Mouse (Mus musculus): ENCODE data around the gene Tob1. TPM values are rescaled to one million over a fixed set of nuclear protein-coding genes. Genes with fewer than 3 reads are reported as not detected.

Gene Tob1
- polyA plus RNA-seq, 2 experiments, result 7.5 to 8.3 TPM

DNA sequence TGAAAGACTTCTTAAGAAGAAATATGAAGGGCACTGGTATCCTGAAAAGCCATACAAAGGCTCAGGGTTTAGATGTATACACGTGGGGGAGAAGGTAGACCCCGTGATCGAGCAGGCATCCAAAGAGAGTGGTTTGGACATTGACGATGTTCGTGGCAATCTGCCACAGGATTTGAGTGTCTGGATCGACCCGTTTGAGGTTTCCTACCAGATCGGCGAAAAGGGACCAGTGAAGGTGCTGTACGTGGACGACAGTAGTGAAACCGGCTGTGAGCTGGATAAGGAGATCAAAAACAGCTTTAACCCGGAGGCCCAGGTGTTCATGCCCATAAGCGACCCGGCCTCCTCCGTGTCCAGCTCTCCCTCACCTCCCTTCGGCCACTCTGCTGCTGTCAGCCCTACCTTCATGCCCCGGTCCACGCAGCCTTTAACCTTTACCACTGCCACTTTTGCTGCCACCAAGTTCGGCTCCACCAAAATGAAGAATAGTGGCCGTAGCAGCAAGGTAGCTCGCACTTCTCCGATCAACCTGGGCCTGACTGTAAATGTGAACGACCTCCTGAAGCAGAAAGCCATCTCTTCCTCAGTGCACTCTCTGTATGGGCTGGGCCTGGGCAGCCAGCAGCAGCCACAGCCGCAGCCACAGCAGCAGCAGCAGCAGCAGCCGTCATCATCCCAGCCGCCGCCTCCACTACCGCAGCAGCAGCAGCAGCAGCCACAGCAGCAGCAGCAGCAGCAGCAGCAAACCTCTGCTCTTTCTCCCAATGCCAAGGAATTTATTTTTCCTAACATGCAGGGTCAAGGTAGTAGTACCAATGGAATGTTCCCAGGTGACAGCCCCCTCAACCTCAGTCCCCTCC, 2.7 kb downstream of the Tob1 start:
- H3K9ac ChIP-seq (replicated peaks), result no peak overlapping the region
- no peak overlapping the region for H3K27ac ChIP-seq
- no peaks in the 10 kb centered on the region for H3K9me3 ChIP-seq (ENCODE audit: control insufficient read depth, low read length)
- no peak for TF ChIP-seq EP300 (IDR thresholded peaks at IDR 0.05; ENCODE audit: low read depth)
- TF ChIP-seq CTCF (IDR thresholded peaks at IDR 0.05; ENCODE audit: low read depth), result no peak
- ATAC-seq (ENCODE audit: insufficient read depth), result no peak
- H3K36me3 ChIP-seq (replicated peaks; ENCODE audit: control insufficient read depth, insufficient read depth, low read depth), result peaks cover 8% of the 10 kb centered on the region
- no peak for DNase-seq (ENCODE audit: low read depth in 3 of 3, low spot score in 3 of 3)
- H3K27me3 ChIP-seq (ENCODE audit: control insufficient read depth, insufficient read depth, low read length), result no peaks in the 10 kb centered on the region
- no peak overlapping the region for H3K4me3 ChIP-seq (ENCODE audit: insufficient read depth in 1 of 2, low read depth in 2 of 2, low read length in 2 of 2)
- H3K4me2 ChIP-seq (ENCODE audit: low read depth), result no peak overlapping the region
- 90% methylated on average over 29 of the region's 29 CpGs for WGBS (ENCODE audit: insufficient replicate concordance)
- H3K4me1 ChIP-seq (replicated peaks; ENCODE audit: control insufficient read depth in 2 of 2, insufficient read depth in 2 of 2, low read length in 1 of 2), result peaks cover 5 to 7% of the 10 kb centered on the region in 2 experiments; a peak in 2 of 4 replicates

DNA sequence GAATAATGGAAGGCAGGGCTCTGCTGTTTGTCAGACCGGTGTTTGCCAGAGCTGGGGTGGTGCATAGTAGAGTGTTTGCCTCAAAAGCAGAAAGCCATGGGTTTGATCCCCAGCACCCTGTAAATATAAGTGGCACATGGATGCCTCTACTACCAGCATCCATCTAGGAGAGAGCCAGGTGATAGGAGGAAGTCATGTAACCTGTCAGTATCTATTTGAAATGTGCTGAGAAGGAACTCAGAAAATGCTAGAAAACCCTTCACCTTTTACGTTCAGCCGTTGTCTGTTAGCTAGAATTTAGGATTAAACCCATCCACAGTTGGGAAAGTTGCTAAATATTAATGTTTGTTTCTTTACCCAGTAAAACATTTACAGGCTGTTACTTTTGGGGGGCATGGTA, 4.3 kb downstream of the Tob1 start:
- peaks cover 8% of the 10 kb centered on the region for H3K36me3 ChIP-seq (replicated peaks; ENCODE audit: control insufficient read depth, insufficient read depth, low read depth)
- no peak overlapping the region for H3K9ac ChIP-seq (replicated peaks)
- H3K9me3 ChIP-seq (ENCODE audit: control insufficient read depth, low read length), result no peaks in the 10 kb centered on the region
- H3K4me1 ChIP-seq (replicated peaks; ENCODE audit: control insufficient read depth in 2 of 2, insufficient read depth in 2 of 2, low read length in 1 of 2), result peaks cover 4 to 5% of the 10 kb centered on the region in 2 experiments; a peak in 2 of 4 replicates
- ATAC-seq (ENCODE audit: insufficient read depth) (no peak), DNase-seq (ENCODE audit: low read depth in 3 of 3, low spot score in 3 of 3) (no peak)
- no peak overlapping the region for H3K4me3 ChIP-seq (ENCODE audit: insufficient read depth in 1 of 2, low read depth in 2 of 2, low read length in 2 of 2)
- no peak overlapping the region for H3K4me2 ChIP-seq (ENCODE audit: low read depth)
- H3K27ac ChIP-seq, result no peak overlapping the region
- TF ChIP-seq CTCF (IDR thresholded peaks at IDR 0.05; ENCODE audit: low read depth) (no peak), EP300 (IDR thresholded peaks at IDR 0.05; ENCODE audit: low read depth) (no peak)
- H3K27me3 ChIP-seq (ENCODE audit: control insufficient read depth, insufficient read depth, low read length), result no peaks in the 10 kb centered on the region
- 88% methylated on average over 3 of the region's 3 CpGs for WGBS (ENCODE audit: insufficient replicate concordance)

DNA sequence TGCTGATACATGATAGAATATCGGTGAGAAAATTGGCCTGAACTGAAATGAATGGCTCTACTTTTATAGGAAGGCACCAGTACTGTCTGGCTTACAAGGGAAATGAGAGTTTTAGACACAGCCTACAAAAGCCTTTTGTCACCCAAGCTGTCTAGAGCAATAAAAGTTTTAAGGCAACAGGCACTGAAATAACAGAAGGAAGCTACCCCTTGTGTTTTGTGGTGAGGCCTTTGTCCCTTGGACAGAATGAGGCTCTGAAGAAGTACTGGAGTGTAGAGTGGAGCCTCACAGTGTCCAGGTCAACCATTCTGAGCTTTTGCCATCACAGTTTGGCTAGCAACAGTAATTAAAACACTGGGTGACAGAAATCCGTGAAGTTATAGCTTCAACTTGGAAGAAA, 5.0 kb downstream of the Tob1 start:
- Histone ChIP-seq H3K4me1 (replicated peaks; ENCODE audit: control insufficient read depth in 2 of 2, insufficient read depth in 2 of 2, low read length in 1 of 2) (peaks cover 4 to 5% of the 10 kb centered on the region in 2 experiments; a peak in 2 of 4 replicates), H3K27me3 (ENCODE audit: control insufficient read depth, insufficient read depth, low read length) (no peaks in the 10 kb centered on the region), H3K9ac (replicated peaks) (no peak overlapping the region), H3K9me3 (ENCODE audit: control insufficient read depth, low read length) (no peaks in the 10 kb centered on the region), H3K4me2 (ENCODE audit: low read depth) (no peak overlapping the region), H3K4me3 (ENCODE audit: insufficient read depth in 1 of 2, low read depth in 2 of 2, low read length in 2 of 2) (no peak overlapping the region), H3K36me3 (replicated peaks; ENCODE audit: control insufficient read depth, insufficient read depth, low read depth) (peaks cover 8% of the 10 kb centered on the region), H3K27ac (no peak overlapping the region)
- TF ChIP-seq CTCF (IDR thresholded peaks at IDR 0.05; ENCODE audit: low read depth), result no peak
- no peak for TF ChIP-seq EP300 (IDR thresholded peaks at IDR 0.05; ENCODE audit: low read depth)
- 46% methylated on average over 2 of the region's 2 CpGs for WGBS (ENCODE audit: insufficient replicate concordance)
- ATAC-seq (ENCODE audit: insufficient read depth) (no peak), DNase-seq (ENCODE audit: low read depth in 3 of 3, low spot score in 3 of 3) (no peak)

DNA sequence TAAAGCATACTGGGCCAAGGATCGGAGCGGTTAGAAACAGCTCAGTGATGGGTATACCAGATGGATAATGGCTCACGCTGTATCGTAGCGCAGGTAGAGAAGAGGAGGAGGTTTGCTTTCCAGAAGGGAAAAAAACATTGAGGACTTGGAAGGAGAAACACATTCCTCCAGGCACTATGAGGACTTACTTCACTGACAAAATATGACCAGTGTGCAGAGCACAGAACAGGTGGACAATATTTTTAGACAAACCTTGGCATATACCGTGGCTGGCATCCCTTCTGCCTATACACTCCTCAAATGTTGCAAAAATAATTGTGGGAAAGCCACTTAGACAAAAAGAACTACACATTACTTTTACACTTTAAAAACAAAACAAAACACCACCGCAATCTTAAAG, 10.0 kb downstream of the Tob1 start:
- 83% methylated on average over 7 of the region's 7 CpGs for WGBS (ENCODE audit: insufficient replicate concordance)
- ATAC-seq (ENCODE audit: insufficient read depth) (no peak), DNase-seq (ENCODE audit: low read depth in 3 of 3, low spot score in 3 of 3) (no peak)
- no peak overlapping the region for H3K4me2 ChIP-seq (ENCODE audit: low read depth)
- H3K9me3 ChIP-seq (ENCODE audit: control insufficient read depth, low read length), result no peaks in the 10 kb centered on the region
- peaks cover 0 to 1% of the 10 kb centered on the region in 2 experiments; a peak in 1 of 4 replicates for H3K4me1 ChIP-seq (replicated peaks; ENCODE audit: control insufficient read depth in 2 of 2, insufficient read depth in 2 of 2, low read length in 1 of 2)
- TF ChIP-seq CTCF (IDR thresholded peaks at IDR 0.05; ENCODE audit: low read depth) (no peak), EP300 (IDR thresholded peaks at IDR 0.05; ENCODE audit: low read depth) (no peak)
- no peaks in the 10 kb centered on the region for H3K36me3 ChIP-seq (replicated peaks; ENCODE audit: control insufficient read depth, insufficient read depth, low read depth)
- H3K4me3 ChIP-seq (ENCODE audit: insufficient read depth in 1 of 2, low read depth in 2 of 2, low read length in 2 of 2), result no peak overlapping the region
- no peak overlapping the region for H3K9ac ChIP-seq (replicated peaks)
- no peaks in the 10 kb centered on the region for H3K27me3 ChIP-seq (ENCODE audit: control insufficient read depth, insufficient read depth, low read length)
- no peak overlapping the region for H3K27ac ChIP-seq

DNA sequence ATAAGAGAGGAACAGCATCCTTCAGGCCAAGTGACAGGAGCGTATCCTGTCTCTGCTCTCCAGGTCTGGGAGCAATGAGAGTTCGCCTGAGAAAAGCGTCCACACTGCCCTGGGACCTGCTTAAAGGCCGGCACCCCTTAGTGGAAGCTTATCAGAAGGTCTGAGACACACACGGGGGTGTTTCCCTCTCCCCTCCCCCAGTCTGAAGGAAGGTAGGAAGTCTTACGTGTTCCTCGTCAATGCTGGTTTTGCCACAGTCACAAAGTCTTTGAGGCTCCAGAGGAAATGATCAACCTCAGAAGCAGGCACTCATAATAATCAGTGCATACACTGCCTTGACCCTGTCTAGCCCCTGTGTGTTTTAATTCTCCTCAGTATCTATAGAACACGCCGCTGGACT, 12.3 kb downstream of the Tob1 start:
- Histone ChIP-seq H3K27me3 (ENCODE audit: control insufficient read depth, insufficient read depth, low read length) (no peaks in the 10 kb centered on the region), H3K36me3 (replicated peaks; ENCODE audit: control insufficient read depth, insufficient read depth, low read depth) (no peaks in the 10 kb centered on the region), H3K4me1 (replicated peaks; ENCODE audit: control insufficient read depth in 2 of 2, insufficient read depth in 2 of 2, low read length in 1 of 2) (peaks cover 0 to 3% of the 10 kb centered on the region in 2 experiments; a peak in 1 of 4 replicates), H3K27ac (no peak overlapping the region), H3K4me2 (ENCODE audit: low read depth) (no peak overlapping the region), H3K9me3 (ENCODE audit: control insufficient read depth, low read length) (no peaks in the 10 kb centered on the region), H3K4me3 (ENCODE audit: insufficient read depth in 1 of 2, low read depth in 2 of 2, low read length in 2 of 2) (no peak overlapping the region), H3K9ac (replicated peaks) (no peak overlapping the region)
- no peak for TF ChIP-seq CTCF (IDR thresholded peaks at IDR 0.05; ENCODE audit: low read depth)
- TF ChIP-seq EP300 (IDR thresholded peaks at IDR 0.05; ENCODE audit: low read depth), result no peak
- no peak for ATAC-seq (ENCODE audit: insufficient read depth)
- no peak for DNase-seq (ENCODE audit: low read depth in 3 of 3, low spot score in 3 of 3)
- 43% methylated on average over 9 of the region's 9 CpGs for WGBS (ENCODE audit: insufficient replicate concordance)
